Mouse (Mus musculus): ENCODE measurements at regions not wholly inside any gene's neighbourhood (a gene's known extent, or its start where the extent isn't known, plus 50 kb on each side); places are given as distances from the start of the nearest gene placed in this dataset.

DNA sequence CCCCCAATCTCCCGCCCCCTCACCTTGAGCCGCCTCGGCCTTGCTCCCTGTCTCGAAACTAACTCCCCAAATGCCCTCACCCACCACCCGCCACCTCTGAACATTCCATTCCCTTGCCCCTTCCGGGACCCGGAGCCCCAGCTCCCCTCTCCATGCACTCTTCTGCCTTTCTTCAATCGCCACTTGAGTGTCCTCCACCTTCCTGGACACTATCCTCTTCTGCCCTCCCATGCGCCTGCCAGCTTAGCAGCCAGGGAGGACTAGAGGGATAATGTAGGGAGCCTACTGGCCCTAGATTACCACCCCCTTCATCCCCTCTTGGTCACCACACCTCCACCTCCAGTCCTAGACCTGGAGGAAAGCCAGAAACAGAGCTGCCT lies 352.3 kb downstream of the Bcor start:
- WGBS, result 21% methylated on average over 7 of the region's 9 CpGs
- no peak for DNase-seq (ENCODE audit: low read depth, low spot score)

DNA sequence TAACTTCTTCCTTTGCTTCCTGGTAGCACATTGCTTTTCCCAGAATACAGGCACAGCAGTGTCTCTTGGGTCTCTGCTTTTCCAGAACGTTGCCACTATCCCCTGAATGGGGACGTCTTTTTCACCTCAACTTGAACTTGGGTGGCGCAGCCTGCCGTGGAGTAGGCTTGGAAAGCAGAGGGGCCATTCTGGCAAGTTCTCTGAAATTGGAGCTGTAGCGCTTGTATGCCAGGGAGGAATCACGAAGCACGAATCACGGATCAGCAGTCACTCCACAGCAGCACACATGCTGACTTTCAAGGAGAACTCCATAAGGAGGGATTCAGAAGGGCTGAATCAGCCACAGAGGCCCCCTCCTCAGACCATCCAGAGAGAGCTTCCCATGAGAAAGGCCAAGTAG lies 351.2 kb downstream of the Bcor start:
- DNase-seq (ENCODE audit: low read depth, low spot score), result no peak
- 81% methylated on average over 8 of the region's 8 CpGs for WGBS

DNA sequence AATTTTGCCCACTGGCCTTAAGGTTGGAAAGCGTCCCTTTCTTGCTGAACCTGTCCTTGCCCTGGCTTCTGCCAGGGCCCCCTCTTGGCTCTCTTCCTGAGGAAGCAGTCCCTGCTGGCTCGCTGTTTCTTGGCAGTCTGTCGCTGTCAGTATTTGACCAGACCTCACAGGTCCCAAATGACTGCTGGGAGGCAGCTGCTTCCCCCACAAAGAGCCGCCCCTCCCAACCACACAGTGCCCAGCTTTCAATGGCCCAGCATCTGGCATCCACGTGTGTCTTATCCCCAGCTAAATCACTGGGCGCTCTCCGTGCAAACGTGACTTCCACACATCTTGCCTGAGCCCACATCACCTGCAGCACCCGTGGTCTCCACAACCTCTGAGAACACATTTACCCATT lies 345.3 kb downstream of the Bcor start:
- 44% methylated on average over 9 of the region's 9 CpGs for WGBS
- DNase-seq (ENCODE audit: low read depth, low spot score), result no peak

DNA sequence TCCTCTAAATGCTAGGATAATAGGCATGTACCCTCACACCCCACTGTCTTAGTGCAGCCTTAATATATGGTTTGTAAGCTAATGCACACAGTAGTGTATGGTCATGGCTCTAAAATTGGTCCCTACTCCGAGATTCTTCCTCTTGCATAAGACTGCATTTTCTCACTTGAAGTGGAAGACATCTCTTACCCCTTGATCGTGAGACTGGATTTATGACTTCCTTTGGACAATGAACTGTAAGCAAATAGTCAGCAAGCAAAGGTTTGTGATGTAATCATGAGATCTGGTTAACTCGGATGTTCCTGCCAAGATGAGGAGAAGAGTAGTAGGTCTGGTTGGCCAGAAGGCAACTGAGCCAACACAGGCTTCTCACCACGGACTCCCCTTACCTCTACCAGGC lies 344.3 kb downstream of the Bcor start:
- WGBS, result 34% methylated on average over 4 of the region's 4 CpGs
- no peak for DNase-seq (ENCODE audit: low read depth, low spot score)

DNA sequence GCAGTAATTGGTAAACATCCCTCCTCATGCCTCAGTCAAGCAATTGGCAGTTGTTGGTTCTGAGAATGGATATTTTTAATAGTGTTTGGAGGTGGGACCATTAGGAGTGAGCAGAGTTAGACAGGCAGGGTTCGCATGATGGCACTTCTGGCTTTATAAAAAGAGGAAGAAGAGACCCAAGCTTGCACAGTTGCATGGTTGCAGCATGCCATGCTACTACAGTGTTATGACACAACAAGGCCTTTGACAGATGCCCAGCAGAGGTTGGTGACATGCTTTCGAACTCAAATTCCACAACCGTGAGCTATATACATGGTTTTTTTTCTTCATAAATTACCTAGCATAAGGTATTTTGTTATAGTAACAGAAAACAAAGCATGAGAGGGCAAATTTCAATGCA lies 341.5 kb downstream of the Bcor start:
- no peak for DNase-seq (ENCODE audit: low read depth, low spot score)
- 89% methylated on average over 3 of the region's 3 CpGs for WGBS

DNA sequence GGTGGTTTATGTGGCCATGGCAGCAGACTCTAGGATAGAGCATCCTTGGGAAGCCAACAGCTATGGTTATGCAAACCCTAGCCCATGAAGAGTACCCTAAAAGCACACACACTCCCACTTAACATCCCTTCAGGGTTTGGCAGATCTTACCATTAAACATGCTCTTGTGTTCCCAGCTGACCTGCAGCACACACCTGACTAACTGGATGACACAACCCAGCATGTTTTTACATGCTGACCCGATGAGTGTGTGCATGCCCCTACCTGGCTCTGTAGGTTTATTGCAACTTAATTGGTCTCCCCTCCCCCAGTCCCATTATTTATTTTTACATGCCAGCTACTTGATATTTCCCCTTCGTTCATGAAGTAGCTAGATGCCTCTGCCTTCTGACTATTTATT lies 339.0 kb downstream of the Bcor start:
- DNase-seq (ENCODE audit: low read depth, low spot score), result no peak
- WGBS, result 28% methylated on average over 2 of the region's 2 CpGs

DNA sequence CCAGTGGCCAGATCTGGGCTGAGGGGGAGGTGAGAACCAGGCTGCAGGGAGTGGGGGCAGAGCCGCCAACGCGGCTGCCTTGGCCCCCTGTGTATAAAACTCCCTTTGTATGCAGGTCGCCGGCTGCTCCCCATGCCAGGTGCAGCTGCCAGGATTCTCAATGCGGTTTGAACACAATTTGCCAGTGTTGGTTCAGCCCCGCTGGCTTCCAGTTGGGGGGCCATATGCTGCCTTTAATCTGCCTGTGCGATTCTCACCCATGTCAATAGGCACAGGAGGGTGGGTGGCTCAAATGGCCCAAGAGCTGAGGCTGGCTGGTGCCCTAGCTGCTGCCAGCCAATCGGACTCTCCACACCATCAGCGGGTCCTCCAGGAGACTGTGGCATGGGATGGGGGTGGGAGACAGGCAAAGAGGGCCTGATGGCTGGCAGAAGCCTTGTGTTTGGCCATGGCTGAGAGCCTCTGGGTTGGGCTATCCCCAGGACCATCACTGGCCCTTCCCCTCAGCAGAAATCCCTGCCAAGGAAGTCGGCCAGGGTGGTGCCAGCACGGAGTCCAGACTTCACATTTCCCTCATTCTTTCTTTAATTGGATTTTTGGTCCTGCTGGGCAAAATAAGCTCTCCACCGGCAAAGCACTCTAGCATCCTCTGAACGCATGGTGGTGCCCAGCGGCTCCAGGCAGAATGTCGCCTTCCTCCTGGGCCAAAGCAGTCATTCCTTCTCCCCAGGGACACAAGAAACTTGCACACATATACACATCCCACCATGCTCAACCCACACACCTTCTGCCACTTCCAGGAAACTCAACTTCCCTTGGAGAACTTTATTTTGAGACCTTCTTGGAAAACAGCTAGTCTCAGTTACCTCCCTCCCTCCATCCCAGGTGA lies 338.0 kb downstream of the Bcor start:
- no peak for DNase-seq (ENCODE audit: low read depth, low spot score)
- 68% methylated on average over 16 of the region's 16 CpGs for WGBS

DNA sequence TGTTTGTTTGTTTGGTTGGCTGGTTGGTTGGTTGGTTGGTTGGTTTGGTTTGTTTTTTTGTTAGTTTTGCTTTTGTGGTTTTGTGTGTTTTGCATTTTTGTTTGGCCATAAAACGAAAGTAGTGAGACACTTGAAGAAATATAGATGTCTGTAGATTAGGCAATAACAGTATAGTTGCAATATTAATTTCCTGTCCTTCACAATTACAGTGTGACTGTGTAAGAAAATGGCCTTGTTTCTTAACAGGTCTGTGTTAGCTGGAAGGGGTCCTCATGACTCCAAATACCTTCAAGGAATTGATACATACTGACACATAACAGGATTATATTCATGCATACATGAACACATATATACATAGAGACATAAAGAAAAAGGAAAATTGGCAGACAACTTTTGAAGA lies 334.2 kb downstream of the Bcor start:
- WGBS, result 75% methylated on average over 1 of the region's 1 CpGs
- DNase-seq (ENCODE audit: low read depth, low spot score), result no peak

DNA sequence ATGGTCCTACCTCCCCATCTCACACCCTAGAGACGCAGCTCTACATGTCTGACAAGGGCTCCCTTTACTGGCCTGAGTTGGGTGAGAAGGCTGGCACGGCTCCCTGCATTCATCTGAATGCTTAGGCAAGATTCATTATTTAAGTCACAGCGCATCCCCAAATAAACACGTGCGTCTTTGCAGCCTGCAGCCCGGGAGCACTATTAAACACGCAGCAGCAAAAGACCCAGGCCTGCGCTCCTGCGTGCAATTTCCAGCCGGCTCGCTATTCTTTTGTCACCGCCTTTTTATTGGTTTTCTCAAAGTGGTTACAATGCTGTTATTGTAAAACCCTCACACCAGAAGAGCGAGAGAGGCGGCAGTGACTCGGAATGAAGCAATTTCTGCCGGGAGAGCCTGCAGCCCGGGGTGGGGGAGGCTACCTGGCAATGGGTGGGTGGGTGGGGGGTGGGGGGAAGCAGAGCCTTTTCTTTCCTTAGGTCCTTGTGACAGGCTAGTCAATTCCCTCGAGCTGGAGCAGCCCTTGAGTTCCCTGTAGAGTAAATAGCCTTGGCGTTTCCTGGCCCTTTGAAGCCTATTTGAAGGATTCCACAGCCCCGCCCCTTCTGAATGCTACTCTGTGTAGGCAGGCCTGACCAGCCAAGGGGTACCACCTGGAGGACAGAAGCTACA lies 333.3 kb downstream of the Bcor start:
- WGBS, result 26% methylated on average over 20 of the region's 20 CpGs
- no peak for DNase-seq (ENCODE audit: low read depth, low spot score)

DNA sequence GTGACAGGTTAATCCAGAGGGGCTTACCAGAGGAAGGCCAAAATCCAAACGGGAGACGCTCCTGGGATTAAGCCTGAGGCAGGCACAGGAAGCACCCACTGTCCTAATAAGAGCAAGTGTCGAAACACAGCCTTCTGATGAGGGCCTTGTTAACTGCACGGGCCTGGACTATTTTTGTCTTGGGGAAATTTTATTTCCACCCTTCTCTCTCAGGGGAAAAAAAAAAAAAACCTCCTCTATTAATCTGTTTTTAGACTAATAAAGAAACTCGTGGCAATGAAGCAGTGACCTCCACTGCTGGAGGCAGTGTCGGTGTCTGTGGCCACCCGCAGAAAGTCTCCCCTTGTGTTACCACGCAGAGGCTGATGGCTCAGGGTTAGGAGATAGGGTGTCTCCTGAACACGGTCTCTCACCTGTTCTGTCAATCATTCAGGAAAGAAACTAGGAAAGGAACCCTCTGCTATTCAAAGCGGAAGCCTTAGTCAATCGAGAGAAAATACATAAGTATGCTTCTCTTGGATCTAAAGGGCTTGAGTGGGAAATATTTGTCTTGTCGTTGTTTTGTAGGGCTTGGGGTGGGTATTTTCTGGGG lies 330.6 kb downstream of the Bcor start:
- no peak for DNase-seq (ENCODE audit: low read depth, low spot score)
- WGBS, result 83% methylated on average over 12 of the region's 12 CpGs

DNA sequence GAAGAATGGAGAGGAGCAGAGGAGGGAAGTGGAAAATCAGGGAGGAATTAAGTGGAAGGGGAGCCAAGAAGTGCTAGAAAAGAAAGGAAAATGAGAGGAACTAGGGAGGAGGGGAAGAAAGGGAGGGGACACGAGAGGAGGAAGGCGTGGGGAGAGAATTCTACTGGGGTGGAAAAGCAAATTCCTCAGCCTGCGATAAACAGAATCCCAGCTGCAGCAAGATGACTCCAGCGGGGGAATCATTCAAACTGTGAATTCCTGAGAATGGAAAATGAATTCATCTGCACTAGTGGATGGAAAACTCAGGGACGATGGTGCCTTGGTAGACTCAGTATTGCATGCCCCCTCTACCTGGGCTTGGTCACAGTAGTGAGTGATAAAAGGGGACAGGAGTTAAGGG lies 322.6 kb downstream of the Bcor start:
- WGBS, result 50% methylated on average over 5 of the region's 5 CpGs
- DNase-seq (ENCODE audit: low read depth, low spot score), result no peak

DNA sequence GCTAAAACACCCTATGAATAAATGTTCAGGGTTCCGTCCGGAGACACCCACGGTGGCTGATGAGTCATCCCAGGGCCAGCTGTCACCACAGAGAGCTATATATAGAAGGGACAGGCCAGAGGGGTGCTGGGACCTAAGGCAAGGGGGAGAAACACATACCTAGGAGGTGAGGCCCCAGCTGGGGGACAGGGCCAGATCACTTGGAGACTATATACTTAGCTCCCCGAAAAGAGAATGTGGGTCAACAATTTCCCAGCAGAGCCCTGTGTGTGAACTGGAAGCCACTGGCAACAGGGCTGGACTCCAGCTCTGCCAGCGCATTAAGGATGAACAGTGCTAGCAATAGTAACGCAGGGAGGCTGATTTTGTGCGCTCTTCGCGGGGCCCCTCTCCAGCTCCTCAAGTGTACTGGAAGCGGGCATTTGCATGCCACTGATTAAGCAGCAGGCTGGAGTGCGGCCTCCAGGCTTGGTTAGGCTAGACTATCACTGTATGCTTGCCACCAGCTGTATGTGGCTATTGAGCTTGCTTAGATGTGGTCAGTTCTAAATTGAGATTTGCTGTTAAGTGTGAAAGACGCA lies 320.4 kb downstream of the Bcor start:
- no peak for DNase-seq (ENCODE audit: low read depth, low spot score)
- WGBS, result 62% methylated on average over 12 of the region's 12 CpGs

DNA sequence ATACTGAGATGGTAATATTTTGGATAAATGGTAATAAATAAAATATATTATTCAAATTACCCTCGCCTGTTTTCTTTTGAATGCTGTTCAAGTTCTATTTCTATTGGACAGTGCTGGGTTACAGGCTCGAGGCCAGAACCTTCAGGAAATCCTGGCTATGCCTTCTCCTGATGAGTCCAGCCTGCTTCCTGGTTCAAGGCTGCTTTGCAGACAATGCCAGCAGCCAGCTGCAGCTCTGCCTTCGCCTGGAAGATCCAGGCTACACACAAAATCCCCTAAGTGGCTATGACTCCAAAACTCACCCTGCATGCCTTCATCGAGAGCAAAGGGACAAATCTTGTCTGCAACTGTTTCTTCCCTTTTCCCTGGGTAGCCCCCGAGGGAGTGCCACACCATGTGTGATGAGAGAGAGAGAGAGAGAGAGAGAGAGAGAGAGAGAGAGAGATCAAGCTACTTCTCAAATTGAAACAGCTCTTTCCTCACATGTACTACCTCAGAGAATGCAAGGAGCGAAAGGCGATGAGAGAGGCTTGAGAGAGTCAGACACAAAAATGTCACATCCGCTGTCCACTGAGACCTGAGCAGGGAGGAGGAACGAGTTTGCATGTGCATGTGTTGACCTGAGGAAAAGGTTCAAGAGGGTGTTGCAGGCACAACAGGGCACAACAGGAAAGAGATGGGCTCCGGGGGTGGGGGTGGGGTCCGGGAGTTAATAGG lies 319.7 kb downstream of the Bcor start:
- DNase-seq (ENCODE audit: low read depth, low spot score), result no peak
- WGBS, result 56% methylated on average over 11 of the region's 11 CpGs

DNA sequence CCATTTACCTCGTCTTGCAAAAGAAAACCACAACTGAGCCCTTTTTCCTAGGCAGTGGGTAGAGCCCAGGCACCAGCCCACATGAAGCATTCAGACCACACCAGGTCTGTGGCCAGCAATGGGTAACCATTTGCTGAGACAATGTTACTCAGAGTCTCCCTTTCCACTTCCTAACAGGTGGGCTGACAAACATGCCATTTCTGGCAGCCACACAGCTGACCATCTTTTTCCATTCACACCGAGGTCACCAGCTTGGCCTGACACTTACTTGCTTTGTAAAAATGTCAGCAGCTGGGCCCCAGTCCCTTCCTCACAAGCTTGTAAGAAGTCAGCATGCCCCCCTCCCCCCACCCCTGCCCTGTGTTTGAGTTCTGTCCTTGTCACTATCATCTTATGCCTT lies 314.6 kb downstream of the Bcor start:
- DNase-seq (ENCODE audit: low read depth, low spot score), result no peak
- 88% methylated on average over 2 of the region's 2 CpGs for WGBS

DNA sequence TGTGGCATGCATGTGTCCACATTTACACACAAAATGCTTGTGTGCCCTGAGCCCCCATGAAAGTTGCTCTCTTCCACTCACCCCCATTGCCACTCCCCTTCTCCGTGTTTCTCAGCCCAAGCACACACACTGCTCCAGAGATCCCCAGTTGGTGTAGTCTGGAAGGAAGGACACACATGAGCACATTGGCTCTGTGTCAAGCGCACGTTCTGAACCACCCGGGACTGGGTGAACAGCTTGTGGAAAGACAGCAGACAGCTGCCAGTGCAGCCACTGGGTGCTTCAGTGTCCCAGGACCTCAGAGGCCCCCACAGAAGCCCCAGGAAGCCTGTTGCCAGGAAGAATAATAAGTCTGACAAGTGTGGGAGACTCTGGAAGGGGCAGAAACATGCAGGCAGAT lies 304.2 kb downstream of the Bcor start:
- DNase-seq (ENCODE audit: low read depth, low spot score), result no peak
- WGBS, result 63% methylated on average over 4 of the region's 4 CpGs

DNA sequence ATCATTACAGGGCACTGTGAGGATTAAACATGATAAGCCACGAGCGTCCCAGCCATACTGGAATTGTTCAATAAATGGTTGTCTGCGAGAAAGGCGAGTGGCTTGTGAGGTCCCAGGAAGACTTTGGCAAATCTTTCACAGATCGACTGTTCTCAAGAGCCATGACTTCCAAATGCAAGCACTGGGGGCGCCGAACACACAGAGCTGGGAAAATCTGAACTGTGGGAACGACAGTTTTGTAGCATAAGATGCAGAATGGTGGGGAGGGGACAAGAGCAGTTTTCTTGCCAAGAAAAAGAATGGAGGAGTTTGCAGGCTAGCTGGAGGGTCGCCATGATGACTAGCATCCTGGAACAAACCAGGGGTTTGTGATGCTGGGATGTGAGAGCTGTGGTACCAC lies 300.8 kb downstream of the Bcor start:
- 49% methylated on average over 9 of the region's 9 CpGs for WGBS
- no peak for DNase-seq (ENCODE audit: low read depth, low spot score)

DNA sequence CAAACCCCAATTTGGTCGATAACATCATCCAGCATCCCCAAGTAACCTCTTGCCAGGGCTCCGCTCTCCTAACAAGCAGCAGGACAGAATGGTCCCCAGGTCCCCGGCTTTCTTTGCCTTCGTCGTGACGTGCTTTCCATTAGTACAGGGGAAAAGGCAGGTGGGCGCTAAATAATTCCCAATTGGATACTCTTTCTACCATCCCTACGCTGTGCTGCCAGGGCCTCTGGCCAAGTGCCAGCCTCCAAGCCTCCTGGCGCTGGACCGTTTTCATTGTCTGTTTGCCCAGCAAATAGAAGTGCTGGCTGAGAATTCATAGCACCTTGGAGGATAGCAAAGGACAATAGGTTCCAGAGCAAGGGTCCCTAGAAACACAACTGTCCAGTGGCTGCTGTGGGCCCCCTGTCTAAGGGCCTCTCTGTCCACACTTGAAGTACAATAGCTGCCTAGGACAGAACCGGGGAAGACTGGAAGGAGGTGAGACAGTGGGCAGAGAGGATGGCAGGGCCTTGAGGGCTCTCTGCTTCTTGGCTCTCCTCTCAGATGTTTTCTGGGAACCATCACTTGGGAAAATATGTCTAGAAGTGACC lies 298.9 kb downstream of the Bcor start:
- no peak for DNase-seq (ENCODE audit: low read depth, low spot score)
- whole genome bisulfite sequencing, result 40% methylated on average over 11 of the region's 11 CpGs

DNA sequence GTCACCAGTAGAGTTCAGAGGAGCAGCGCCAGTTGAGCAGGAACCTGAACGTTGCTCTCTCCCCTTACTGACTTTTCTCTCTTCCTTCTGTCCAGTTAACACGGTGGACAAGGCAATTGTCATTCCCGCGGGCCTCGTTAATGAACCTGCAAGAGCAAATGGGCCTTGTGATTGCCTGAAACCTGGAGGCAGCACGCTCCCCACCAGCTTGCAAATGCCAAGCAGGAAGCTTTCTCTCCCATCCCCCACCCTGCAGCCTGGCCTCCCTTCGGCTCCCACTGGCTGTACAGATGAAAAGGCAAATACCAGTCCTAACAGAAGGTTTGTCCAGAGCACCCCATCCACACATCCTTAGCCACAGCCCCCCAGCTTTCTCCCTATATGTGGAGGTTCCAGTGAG lies 298.3 kb downstream of the Bcor start:
- WGBS, result 50% methylated on average over 8 of the region's 8 CpGs
- DNase-seq (ENCODE audit: low read depth, low spot score), result no peak

DNA sequence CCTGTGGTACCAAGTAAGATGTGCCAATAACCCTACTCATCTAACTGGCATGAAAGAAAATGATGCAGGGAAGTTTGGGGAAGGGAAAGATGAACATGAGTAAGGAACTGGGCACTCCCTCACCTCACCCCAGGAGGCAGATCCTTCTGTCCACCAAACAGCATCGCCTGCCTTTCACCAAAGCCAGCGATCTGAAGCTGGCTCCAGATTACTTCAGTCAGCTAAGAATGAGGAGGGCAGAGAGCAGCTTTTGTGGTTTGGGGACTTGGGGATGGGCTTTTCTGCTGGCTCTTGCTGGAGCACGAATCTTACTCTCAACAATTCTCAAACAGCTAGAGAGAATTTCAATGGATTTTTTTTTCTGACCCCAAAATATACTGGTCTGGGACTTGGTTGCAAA lies 297.0 kb downstream of the Bcor start:
- WGBS, result 70% methylated on average over 3 of the region's 3 CpGs

DNA sequence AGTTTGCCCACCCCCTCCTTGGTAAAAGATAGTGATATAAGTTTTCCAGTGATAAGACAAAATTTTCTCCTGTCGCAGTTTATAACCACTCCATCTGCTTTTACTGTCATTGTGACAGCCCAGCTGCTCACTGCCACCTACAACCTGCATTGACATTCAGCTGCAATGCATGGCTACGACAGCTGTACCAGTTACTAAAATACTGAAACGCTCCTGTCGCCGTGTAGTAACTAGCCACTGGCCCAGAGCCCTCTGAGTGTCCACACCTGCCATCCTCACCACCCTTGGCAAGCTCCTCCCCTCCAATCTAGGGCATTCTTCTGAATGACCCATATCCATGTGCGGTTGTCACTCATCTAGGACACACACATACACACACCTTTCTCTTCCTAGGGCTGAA lies 286.2 kb downstream of the Bcor start:
- 79% methylated on average over 6 of the region's 6 CpGs for WGBS
- no peak for DNase-seq (ENCODE audit: low read depth, low spot score)

More for the DNA sequence above, 297.0 kb downstream of the Bcor start:
- DNase-seq (ENCODE audit: low read depth, low spot score), result no peak

Data from large intestine, adult 2 months (tissue).